In genomic region chr12:70999423-70999903, GRCm38 (mm10) we compare ENCODE assay signal across 7 mouse cellular contexts. TPM values are rescaled to one million over a fixed set of nuclear protein-coding genes. Genes with fewer than 3 reads are reported as not detected.
A peak's percentile ranks its signal among the peaks of the same experiment; 100 is the strongest.
DNase-seq lines count a peak whose midpoint lies in the region; ATAC-seq and TF ChIP-seq lines count a peak whose summit lies in the region.

No protein-coding gene starts in this region.

- H3K4me3 ChIP-seq in thymus, adult 2 months (ENCODE audit: control insufficient read depth, insufficient read depth, low read length), result no peak overlapping the region; the same call in 1 of the 2 replicates
- no peak overlapping the region for H3K4me3 ChIP-seq in cortical plate, adult 2 months (ENCODE audit: insufficient read depth, low read length)
- H3K4me3 ChIP-seq in kidney, adult 2 months (ENCODE audit: insufficient read depth, low read depth, low read length), result no peak overlapping the region
- H3K4me3 ChIP-seq in lung, postnatal 0 days (ENCODE audit: low read depth, low read length), result no peak overlapping the region

- no peak for TF ChIP-seq POLR2A in thymus, adult 2 months (IDR thresholded peaks at IDR 0.05; ENCODE audit: control insufficient read depth, extremely low read depth, insufficient read depth, low read length, poor library complexity)
- TF ChIP-seq POLR2A in cortical plate, adult 2 months (IDR thresholded peaks at IDR 0.05; ENCODE audit: extremely low read depth, insufficient read depth, low read length), result no peak
- TF ChIP-seq POLR2A in kidney, adult 2 months (IDR thresholded peaks at IDR 0.05; ENCODE audit: low read depth, low read length), result no peak

- H3K4me1 ChIP-seq in thymus, adult 2 months (replicated peaks; ENCODE audit: control insufficient read depth, insufficient read depth, low read length), result peaks cover 7% of the 10 kb centered on the region
- peaks cover 2% of the 10 kb centered on the region; the same call in 1 of the 2 replicates for H3K4me1 ChIP-seq in cortical plate, adult 2 months (ENCODE audit: control insufficient read depth, insufficient read depth, low read length)
- H3K4me1 ChIP-seq in kidney, adult 2 months (ENCODE audit: control insufficient read depth, insufficient read depth, low read length), result peaks cover 28% of the 10 kb centered on the region
- H3K4me1 ChIP-seq in lung, postnatal 0 days (ENCODE audit: insufficient read depth, low read depth, low read length), result peaks cover 4% of the 10 kb centered on the region; the same call in 1 of the 2 replicates

- peak overlapping the region; percentile 27 for H3K4me2 ChIP-seq in lung, postnatal 0 days (replicated peaks; ENCODE audit: low read depth, low read length)

- TF ChIP-seq EP300 in lung, postnatal 0 days (IDR thresholded peaks at IDR 0.05), result peak; percentile 44

- no peak overlapping the region for H3K9ac ChIP-seq in lung, postnatal 0 days (replicated peaks; ENCODE audit: low read depth)

- TF ChIP-seq CTCF in thymus, adult 2 months (IDR thresholded peaks at IDR 0.05; ENCODE audit: borderline replicate concordance, control insufficient read depth, extremely low read depth, insufficient read depth, low read length, poor library complexity), result no peak
- TF ChIP-seq CTCF in cortical plate, adult 2 months (IDR thresholded peaks at IDR 0.05; ENCODE audit: extremely low read depth, insufficient read depth, low read length), result no peak
- TF ChIP-seq CTCF in kidney, adult 2 months (conservative IDR thresholded peaks at IDR 0.05; ENCODE audit: insufficient read depth, insufficient read length, low read depth, low read length), result no peak
- TF ChIP-seq CTCF in lung, postnatal 0 days (IDR thresholded peaks at IDR 0.05), result no peak

- ATAC-seq in lung, postnatal 0 days, result peak; percentile 74

- peak overlapping the region; percentile 24; the same call in 1 of the 2 replicates for H3K27ac ChIP-seq in thymus, adult 2 months (ENCODE audit: control insufficient read depth, insufficient read depth, low read length)
- peak overlapping the region; percentile 48 for H3K27ac ChIP-seq in cortical plate, adult 2 months (ENCODE audit: insufficient read depth, low read length)
- H3K27ac ChIP-seq in kidney, adult 2 months (ENCODE audit: insufficient read depth, low read depth, low read length), result peak overlapping the region; percentile 98
- peak overlapping the region; percentile 54 for H3K27ac ChIP-seq in lung, postnatal 0 days (ENCODE audit: low read length)

- WGBS in thymus, adult 2 months, result under 1% methylated on average over 5 of the region's 5 CpGs
- 4% methylated on average over 5 of the region's 5 CpGs for WGBS in kidney, adult 2 months
- 10% methylated on average over 5 of the region's 5 CpGs for WGBS in lung, postnatal 0 days

- no peaks in the 10 kb centered on the region for H3K9me3 ChIP-seq in lung, postnatal 0 days (ENCODE audit: low read length)

- H3K36me3 ChIP-seq in thymus, adult 2 months (ENCODE audit: control insufficient read depth, insufficient read depth, low read length), result peaks cover 30% of the 10 kb centered on the region
- H3K36me3 ChIP-seq in kidney, adult 2 months (ENCODE audit: control insufficient read depth, insufficient read depth, low read length), result peaks cover 6% of the 10 kb centered on the region
- H3K36me3 ChIP-seq in lung, postnatal 0 days (ENCODE audit: insufficient read depth, low read length), result no peaks in the 10 kb centered on the region; the same call in 1 of the 2 replicates

- no peaks in the 10 kb centered on the region for H3K27me3 ChIP-seq in thymus, adult 2 months (ENCODE audit: control insufficient read depth, insufficient read depth, low read length)
- no peaks in the 10 kb centered on the region for H3K27me3 ChIP-seq in kidney, adult 2 months (replicated peaks; ENCODE audit: control insufficient read depth, insufficient read depth, low read length)
- no peaks in the 10 kb centered on the region for H3K27me3 ChIP-seq in lung, postnatal 0 days (replicated peaks; ENCODE audit: insufficient read depth, low read length)

- peak; percentile 29 for DNase-seq in thymus, adult 2 months
- no peak for DNase-seq in thymus, postnatal 10 days (ENCODE audit: low spot score in 2 of 2)
- DNase-seq in kidney, adult 2 months, result peak; percentile 91
- DNase-seq in lung, postnatal 0 days (ENCODE audit: low spot score), result peak; percentile 74
- no peak for DNase-seq in right cerebral cortex, postnatal 4 days
- DNase-seq in right cerebral cortex, postnatal 25 days, result no peak

RNA-seq across cellular contexts. Expression of gene Arid4a, which starts 16.3 kb away (rescaled TPM):
- polyA plus RNA-seq in thymus, adult 2 months (2012; rRNA removed), result 7.5 and 8.1 TPM in 2 replicates
- polyA plus RNA-seq in cortical plate, adult 2 months (2012; rRNA removed), result 17.8 and 18.4 TPM in 2 replicates
- polyA plus RNA-seq in kidney, adult 2 months (2012; rRNA removed), result 3.0 and 3.6 TPM in 2 replicates
- polyA plus RNA-seq in lung, postnatal 0 days (2015; fragmentation: Nextera tagmentation; extraction: Ambion mirVana), result 42.9 and 45.1 TPM in 2 replicates

RNA-seq across cellular contexts. Expression of gene Psma3, which starts 25.0 kb away (rescaled TPM):
- polyA plus RNA-seq in thymus, adult 2 months (2012; rRNA removed), result 28.2 and 35.6 TPM in 2 replicates
- 175 and 184 TPM in 2 replicates for polyA plus RNA-seq in cortical plate, adult 2 months (2012; rRNA removed)
- polyA plus RNA-seq in kidney, adult 2 months (2012; rRNA removed), result 21.1 and 44.9 TPM in 2 replicates
- polyA plus RNA-seq in lung, postnatal 0 days (2015; fragmentation: Nextera tagmentation; extraction: Ambion mirVana), result 375 and 418 TPM in 2 replicates

Comparison
In these comparisons a context has a peak if more than half of its experiments do, and no peak if none do; other contexts are left out.
1. DNase-seq: peak in thymus, adult 2 months (single experiment), kidney, adult 2 months (single experiment) and lung, postnatal 0 days (single experiment); none in thymus, postnatal 10 days (0 of 2), right cerebral cortex, postnatal 4 days (single experiment) and right cerebral cortex, postnatal 25 days (single experiment).
2. H3K27ac ChIP-seq: peak in every context shown above with its lines; median percentile 98 in kidney, adult 2 months; 54 in lung, postnatal 0 days; 48 in cortical plate, adult 2 months; 24 in thymus, adult 2 months.